Mouse (Mus musculus): ENCODE data around the gene Irak2.

DNA sequence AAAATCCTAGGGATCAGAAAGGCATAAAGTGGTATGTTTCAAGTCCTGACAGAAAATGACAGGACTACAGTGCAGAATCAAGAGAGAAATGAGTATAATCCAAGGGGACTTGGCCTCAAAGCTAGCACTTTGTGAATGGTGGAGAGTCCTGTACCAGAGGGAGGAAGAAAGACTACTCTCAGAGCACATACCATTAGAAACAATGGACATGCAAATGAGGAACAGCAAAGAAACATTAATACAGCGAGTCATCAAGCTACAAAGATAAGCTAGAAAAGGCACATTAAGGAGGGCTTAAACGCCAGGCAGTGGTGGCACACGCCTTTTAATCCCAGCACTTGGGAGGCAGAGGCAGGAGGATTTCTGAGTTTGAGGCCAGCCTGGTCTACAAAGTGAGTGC lies 93.0 kb downstream of the Irak2 start:
- TF ChIP-seq TAL1 (IDR thresholded peaks at IDR 0.05; ENCODE audit: low read length) = no peak
- no peak for TF ChIP-seq GATA1 (IDR thresholded peaks at IDR 0.05; ENCODE audit: low read length)

Data from erythroblast, embryonic 14.5 days (primary cell).